Mouse (Mus musculus) ES-E14 (cell line): ENCODE measurements around the gene Icosl. TPM values are rescaled to one million over a fixed set of nuclear protein-coding genes. Genes with fewer than 3 reads are reported as not detected.
"Not testable (repeated sequence)": the region's sequence is repeated elsewhere in the genome, so short reads cannot be mapped to it uniquely, and the experiment has no call there.

Source experiments
- DNase-seq: peaks from one replicate; pipeline ENCODE4 v3.0.0-alpha.2; 2013; ENCODE audit warnings: low read depth, low spot score
- H3K27ac ChIP-seq: 2 replicates; pipeline ENCODE4 v1.5.1; 2012; ENCODE audit warnings: low read depth, mild to moderate bottlenecking, low read length, moderate library complexity, mixed read lengths; ENCODE audit not compliant: poor library complexity, insufficient read depth, severe bottlenecking
- H3K36me3 ChIP-seq: 2 replicates; pipeline ENCODE4 v1.6.1; 2012; ENCODE audit warnings: mild to moderate bottlenecking, low read length, moderate library complexity, mixed read lengths; ENCODE audit not compliant: control insufficient read depth, poor library complexity, insufficient read depth, severe bottlenecking
- H3K4me1 ChIP-seq, 2 experiments: fragments of 150-350 bp in 1 of 2; sonication (generic) in 1 of 2; 2 replicates each; pipeline ENCODE4 v1.6.1; 2012; ENCODE audit warnings: low read length in 2 of 2, mild to moderate bottlenecking in 1 of 2, mixed read lengths in 1 of 2; ENCODE audit not compliant: control insufficient read depth in 2 of 2, insufficient read depth in 2 of 2, poor library complexity in 1 of 2
- H3K4me3 ChIP-seq, 2 experiments: fragments of 150-350 bp in 1 of 2; sonication (generic) in 1 of 2; 2 replicates each; pipeline ENCODE4 v1.5.1; 2012; ENCODE audit warnings: low read length in 2 of 2, low read depth in 1 of 2, mild to moderate bottlenecking in 1 of 2, mixed read lengths in 1 of 2; ENCODE audit not compliant: insufficient read depth in 1 of 2, poor library complexity in 1 of 2, severe bottlenecking in 1 of 2
- H3K9ac ChIP-seq: 2 replicates; pipeline ENCODE4 v1.6.1; 2012; ENCODE audit warnings: low read depth, mild to moderate bottlenecking, low read length, mixed read lengths; ENCODE audit not compliant: poor library complexity, insufficient read depth, severe bottlenecking
- H3K9me3 ChIP-seq: fragments of 150-350 bp; sonication (generic); 2 replicates; pipeline ENCODE4 v1.6.1; 2012; ENCODE audit warnings: low read depth, mild to moderate bottlenecking, low read length; ENCODE audit not compliant: control insufficient read depth, insufficient read depth
- CHD2 ChIP-seq: IDR thresholded peaks from 2 replicates; pipeline ENCODE4 v1.6.1; 2014; ENCODE audit warnings: mild to moderate bottlenecking, low read depth, low read length, inconsistent platforms
- HCFC1 ChIP-seq: IDR thresholded peaks from 2 replicates; pipeline ENCODE4 v1.6.1; 2012; ENCODE audit warnings: low read length, inconsistent platforms, borderline replicate concordance; ENCODE audit not compliant: insufficient read depth
- MAFK ChIP-seq: IDR thresholded peaks from 2 replicates; pipeline ENCODE4 v1.6.1; 2014; ENCODE audit warnings: mild to moderate bottlenecking, low read depth, low read length, inconsistent platforms; ENCODE audit not compliant: insufficient read depth
- ZC3H11A ChIP-seq: IDR thresholded peaks from 2 replicates; pipeline ENCODE4 v1.6.1; 2012; ENCODE audit warnings: low read depth, mild to moderate bottlenecking, inconsistent platforms, low read length, borderline replicate concordance
- ZNF384 ChIP-seq: IDR thresholded peaks from 2 replicates; pipeline ENCODE4 v1.6.1; 2012; ENCODE audit warnings: low read depth, low read length, inconsistent platforms
- in situ Hi-C, 2 experiments: fragments of 600-800 bp; cut with MboI; formaldehyde crosslinking; loops; one replicate each; pipeline ENCODE4 v1.15.1; 2025; ENCODE audit warnings: low sequenced_read_pairs in 2 of 2, inconsistent platforms in 1 of 2; ENCODE audit not compliant: unreplicated experiment in 2 of 2
- total RNA-seq: library from RNA; depleted of rRNA; stranded (reverse); fragments of 300-350 nt; gene quantifications from 2 replicates; pipeline ENCODE4 v1.2.3, GENCODE M21; 2012; rRNA removed

Icosl gene
- total RNA-seq = 30.5 and 31.7 TPM in 2 replicates

DNA sequence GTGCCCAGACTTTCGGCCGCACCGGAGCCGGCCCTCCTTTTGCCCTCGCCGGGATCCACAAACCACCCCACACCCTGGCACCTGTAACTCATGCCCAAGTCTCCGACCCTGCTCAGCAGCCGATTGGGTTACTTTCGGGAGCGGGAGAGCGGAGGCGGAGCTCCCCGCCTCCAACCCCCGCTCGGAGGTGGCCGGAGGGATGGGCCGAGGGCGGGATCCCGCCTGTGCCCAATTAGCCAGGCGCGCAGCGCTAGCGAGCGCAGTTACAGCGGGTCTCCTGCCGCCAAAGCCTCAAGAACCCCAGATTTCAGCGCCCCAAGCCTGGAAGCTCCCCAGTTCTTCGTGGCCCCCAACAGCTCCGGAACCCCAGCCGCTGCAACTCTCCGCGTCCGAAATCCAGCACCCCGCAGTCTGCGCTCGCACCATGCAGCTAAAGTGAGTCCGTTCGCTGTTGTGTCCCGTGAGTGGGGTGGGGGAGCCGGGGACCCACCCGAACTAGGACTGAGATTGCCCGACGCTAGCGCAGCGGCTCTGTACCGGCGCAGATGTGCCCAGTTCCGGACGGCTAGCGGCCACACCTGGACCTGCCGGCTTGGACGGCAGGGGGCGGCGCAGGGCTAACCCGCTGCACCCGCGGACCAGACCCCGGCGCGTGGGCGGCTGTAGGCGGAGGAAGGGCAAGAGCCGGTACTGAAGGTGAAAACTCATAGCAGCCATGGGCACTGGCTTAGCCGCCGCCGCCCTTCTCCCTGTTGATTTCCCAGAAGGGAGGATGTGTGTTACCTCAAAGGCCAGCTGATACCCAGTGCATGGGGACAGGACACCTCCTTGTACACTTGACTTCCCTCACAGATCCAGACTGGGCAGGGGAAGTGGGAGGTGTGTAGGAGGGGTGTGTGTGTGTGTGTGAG lies at the start of gene Icosl:
TSS of gene Icosl (plus strand) at position 202 of the 911 bp plus-strand sequence.
- no peak for DNase-seq
- Histone ChIP-seq H3K9me3 (no peaks in the 10 kb centered on the region), H3K36me3 (peaks cover 37% of the 10 kb centered on the region), H3K4me1 (peaks cover 0 to 14% of the 10 kb centered on the region in 2 experiments; a peak in 2 of 4 replicates), H3K27ac (no peak within 1 kb of the TSS; the same call in 1 of the 2 replicates), H3K4me3 (peak within 1 kb of the TSS; percentile 75 to 79), H3K9ac (peak within 1 kb of the TSS; percentile 73)
- TF ChIP-seq MAFK (no peak), HCFC1 (no peak), ZC3H11A (no peak), CHD2 (no peak), ZNF384 (no peak)
- in situ Hi-C loops = no loop called here

DNA sequence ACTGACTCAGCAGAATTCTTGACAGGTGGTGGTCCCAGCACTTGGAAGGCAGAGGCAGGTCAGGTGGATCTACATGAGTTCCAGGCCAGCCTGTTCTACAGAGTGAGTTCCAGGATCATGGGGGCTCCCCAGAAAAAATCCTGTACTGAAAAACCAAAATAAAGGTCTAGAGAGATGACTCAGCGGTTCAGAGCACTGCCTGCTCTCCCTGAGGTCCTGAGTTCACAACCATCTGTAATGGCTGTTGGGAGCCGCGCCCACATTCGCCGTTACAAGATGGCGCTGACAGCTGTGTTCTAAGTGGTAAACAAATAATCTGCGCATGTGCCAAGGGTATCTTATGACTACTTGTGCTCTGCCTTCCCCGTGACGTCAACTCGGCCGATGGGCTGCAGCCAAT lies 49.1 kb upstream of the Icosl start:
- not testable (repeated sequence) for H3K4me1 ChIP-seq, H3K27ac ChIP-seq, H3K4me3 ChIP-seq, H3K9me3 ChIP-seq, H3K36me3 ChIP-seq, H3K9ac ChIP-seq, DNase-seq
- in situ Hi-C loops = loop anchor here in 1 of 2 experiments (10.0 kb wide), 1 partner anchor 145 kb away; the partner anchor contains the start of gene D10Jhu81e

DNA sequence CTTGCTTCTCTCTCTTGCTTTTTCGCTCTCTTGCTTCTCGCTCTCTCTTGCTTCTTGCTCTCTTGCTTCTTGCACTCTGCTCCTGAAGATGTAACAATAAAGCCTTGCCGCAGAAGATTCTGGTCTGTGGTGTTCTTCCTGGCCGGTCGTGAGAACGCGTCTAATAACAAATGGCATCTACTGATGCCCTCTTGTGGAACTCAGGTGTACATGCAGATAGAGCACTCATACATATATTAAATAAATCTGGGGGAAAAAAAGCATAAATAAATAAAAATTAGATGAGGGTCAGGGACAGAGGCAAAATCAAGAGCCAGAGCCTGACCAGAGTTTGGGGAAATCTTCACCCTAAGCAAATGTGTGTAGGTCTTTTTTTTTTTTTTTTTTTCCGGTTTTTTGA lies 43.6 kb upstream of the Icosl start:
- DNase-seq, H3K9me3 ChIP-seq, H3K9ac ChIP-seq, H3K4me1 ChIP-seq, H3K27ac ChIP-seq, H3K4me3 ChIP-seq: not testable (repeated sequence)
- in situ Hi-C loops = loop anchor here (5.0 to 10.0 kb wide), 2 partner anchors 137 to 139 kb away; partner anchors contain the start of gene D10Jhu81e (in 1 of the 2)
- peaks cover 17% of the 10 kb centered on the region for H3K36me3 ChIP-seq

DNA sequence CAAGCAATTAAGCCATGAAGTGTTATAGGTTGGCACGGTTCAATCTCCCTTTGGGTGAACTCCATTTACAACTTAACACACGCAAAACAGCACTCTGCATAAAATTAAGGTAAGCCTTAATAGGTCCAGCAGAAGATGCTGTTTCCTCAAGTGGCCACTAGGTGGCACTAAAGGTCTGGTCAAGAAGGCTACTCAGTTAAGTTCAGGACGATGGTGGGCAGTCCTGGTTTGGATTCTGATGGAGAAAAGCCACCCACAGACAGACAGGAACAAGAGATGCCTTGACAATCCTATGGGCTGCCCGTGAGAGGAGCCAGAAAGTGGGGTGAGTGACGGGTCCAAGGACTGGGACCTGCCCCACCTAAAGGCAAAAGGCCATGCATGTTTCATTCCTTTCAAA lies 41.0 kb upstream of the Icosl start:
- Histone ChIP-seq H3K27ac (no peak overlapping the region), H3K9ac (no peak overlapping the region), H3K4me1 (no peaks in the 10 kb centered on the region), H3K36me3 (peaks cover 28% of the 10 kb centered on the region), H3K9me3 (0 out of 2 replicates have a peak, but pooled peaks cover 5% of the 10 kb centered on the region), H3K4me3 (no peak overlapping the region)
- peak; percentile 71 for DNase-seq
- in situ Hi-C loops = loop anchor here (5.0 to 10.0 kb wide), 2 partner anchors 134 to 137 kb away; partner anchors contain the start of gene D10Jhu81e (in 1 of the 2)
- no peak for TF ChIP-seq ZNF384
- peak; percentile 88; the same call in 1 of the 2 replicates for TF ChIP-seq ZC3H11A

DNA sequence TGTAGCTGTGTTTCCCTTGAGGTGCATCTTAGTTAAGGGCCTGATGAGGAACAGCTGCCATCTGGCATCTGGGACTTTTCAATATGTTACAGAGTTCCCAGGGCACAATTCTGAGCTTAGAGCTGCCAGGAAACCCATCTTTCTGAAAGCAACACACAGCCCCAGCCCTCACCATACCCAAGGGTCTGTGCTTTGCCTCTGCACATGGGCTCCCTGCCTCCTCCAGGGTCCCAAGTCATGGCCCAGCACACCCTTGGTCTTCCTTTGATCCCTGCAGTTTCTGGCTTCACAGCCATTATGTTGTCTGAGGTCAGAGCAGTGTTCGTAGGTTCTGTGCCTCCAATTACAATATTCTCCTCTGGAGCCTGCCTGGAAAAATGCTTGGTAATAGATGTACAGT lies 40.0 kb upstream of the Icosl start:
- H3K9ac ChIP-seq = no peak overlapping the region
- H3K9me3 ChIP-seq = 0 out of 2 replicates have a peak, but pooled peaks cover 5% of the 10 kb centered on the region
- peaks cover 28% of the 10 kb centered on the region for H3K36me3 ChIP-seq
- no peak overlapping the region for H3K27ac ChIP-seq
- TF ChIP-seq MAFK = no peak
- no peak for TF ChIP-seq ZC3H11A
- no peak for TF ChIP-seq ZNF384
- no peak for TF ChIP-seq CHD2
- no peak for TF ChIP-seq HCFC1
- no peak overlapping the region for H3K4me3 ChIP-seq
- no peak for DNase-seq
- in situ Hi-C loops = loop anchor here (5.0 to 10.0 kb wide), 2 partner anchors 133 to 136 kb away; partner anchors contain the start of gene D10Jhu81e (in 1 of the 2)
- no peaks in the 10 kb centered on the region for H3K4me1 ChIP-seq
